ENCODE assay signal across 22 mouse cellular contexts in genomic region chr14:71030164-71030880, GRCm38 (mm10).
DNase-seq lines count a peak whose midpoint lies in the region; ATAC-seq and TF ChIP-seq lines count a peak whose summit lies in the region.
"Had no signal": no experiment of that assay in that cellular context is flagged by ENCODE, and none has a peak within 500 bp of the region (broad histone marks: within the 10 kb centered on the region; RNA-seq: fewer than 3 reads in every experiment).

No protein-coding gene starts in this region.

- no peaks in the 10 kb centered on the region for H3K27me3 ChIP-seq in hindbrain, embryonic 11.5 days (ENCODE audit: control insufficient read depth, insufficient read depth, low read length)
- H3K27me3 ChIP-seq in hindbrain, embryonic 16.5 days (replicated peaks; ENCODE audit: control insufficient read depth, insufficient read depth, low read length), result no peaks in the 10 kb centered on the region
- H3K27me3 ChIP-seq: embryonic facial prominence, embryonic 12.5 days; forebrain, embryonic 15.5 days had no signal

- TF ChIP-seq CTCF in layer of hippocampus, adult 2 months (conservative IDR thresholded peaks at IDR 0.05), result no peak

- H3K9me3 ChIP-seq in hindbrain, embryonic 11.5 days (ENCODE audit: control insufficient read depth, low read length), result no peaks in the 10 kb centered on the region
- H3K9me3 ChIP-seq in hindbrain, embryonic 16.5 days (ENCODE audit: control insufficient read depth, low read length), result no peaks in the 10 kb centered on the region
- H3K9me3 ChIP-seq: embryonic facial prominence, embryonic 12.5 days; forebrain, embryonic 15.5 days; megakaryocyte, embryonic 14.5 days had no signal

- no peak for DNase-seq in hindbrain, embryonic 11.5 days (ENCODE audit: low spot score)
- DNase-seq in MN1 (ENCODE audit: low spot score), result peak; percentile 40
- DNase-seq in Muller cell, postnatal 12 days (ENCODE audit: inconsistent ontology term), result peak; percentile 5
- DNase-seq in lung, postnatal 10 days, result peak; percentile 38
- DNase-seq in layer of hippocampus, adult 18-20 months (ENCODE audit: low spot score in 2 of 2), result no peak
- no peak for DNase-seq in layer of hippocampus, adult 2 months (ENCODE audit: low spot score in 2 of 2)
- no peak for DNase-seq in adrenal gland, postnatal 36 days
- DNase-seq: adrenal gland, postnatal 14 days; cerebellum, adult 18-20 months; gastrocnemius, postnatal 25 days; kidney, adult 11 months; right cerebral cortex, postnatal 25 days; thymus, adult 18-20 months had no signal

- 78% methylated on average over 9 of the region's 9 CpGs for WGBS in hindbrain, embryonic 11.5 days
- WGBS in hindbrain, embryonic 16.5 days, result 61% methylated on average over 9 of the region's 9 CpGs

- no peaks in the 10 kb centered on the region for H3K4me1 ChIP-seq in hindbrain, embryonic 11.5 days (replicated peaks; ENCODE audit: control insufficient read depth, insufficient read depth, low read length)
- no peaks in the 10 kb centered on the region for H3K4me1 ChIP-seq in hindbrain, embryonic 16.5 days (ENCODE audit: control insufficient read depth, insufficient read depth, low read depth, low read length)
- H3K4me1 ChIP-seq: embryonic facial prominence, embryonic 12.5 days; forebrain, embryonic 15.5 days had no signal

- no peaks in the 10 kb centered on the region for H3K36me3 ChIP-seq in hindbrain, embryonic 11.5 days (ENCODE audit: control insufficient read depth, insufficient read depth, low read length)
- no peaks in the 10 kb centered on the region for H3K36me3 ChIP-seq in hindbrain, embryonic 16.5 days (ENCODE audit: control insufficient read depth, insufficient read depth, low read length)
- H3K36me3 ChIP-seq: embryonic facial prominence, embryonic 12.5 days; forebrain, embryonic 15.5 days had no signal

- no peak overlapping the region for H3K4me2 ChIP-seq in hindbrain, embryonic 11.5 days (replicated peaks; ENCODE audit: low read depth, low read length)
- H3K4me2 ChIP-seq in hindbrain, embryonic 16.5 days (ENCODE audit: low read length), result no peak overlapping the region
- H3K4me2 ChIP-seq: embryonic facial prominence, embryonic 12.5 days; forebrain, embryonic 15.5 days; liver, embryonic 11.5 days had no signal

- no peak overlapping the region for H3K9ac ChIP-seq in hindbrain, embryonic 11.5 days (ENCODE audit: low read depth, low read length)
- H3K9ac ChIP-seq in hindbrain, embryonic 16.5 days (ENCODE audit: low read depth, low read length), result no peak overlapping the region
- H3K9ac ChIP-seq: embryonic facial prominence, embryonic 12.5 days; forebrain, embryonic 15.5 days had no signal

- H3K4me3 ChIP-seq in hindbrain, embryonic 11.5 days (ENCODE audit: low read depth, low read length), result no peak overlapping the region
- no peak overlapping the region for H3K4me3 ChIP-seq in hindbrain, embryonic 16.5 days (ENCODE audit: low read length)
- no peak overlapping the region for H3K4me3 ChIP-seq in layer of hippocampus, adult 2 months
- H3K4me3 ChIP-seq: embryonic facial prominence, embryonic 12.5 days; forebrain, embryonic 15.5 days; left cerebral cortex, adult 2 months; megakaryocyte, embryonic 14.5 days; myocyte had no signal

- H3K27ac ChIP-seq in hindbrain, embryonic 11.5 days (ENCODE audit: low read depth, low read length), result no peak overlapping the region
- H3K27ac ChIP-seq in hindbrain, embryonic 16.5 days (ENCODE audit: low read depth, low read length), result no peak overlapping the region
- H3K27ac ChIP-seq in layer of hippocampus, adult 2 months, result no peak overlapping the region
- H3K27ac ChIP-seq: embryonic facial prominence, embryonic 12.5 days; forebrain, embryonic 15.5 days; kidney, postnatal 0 days; left cerebral cortex, adult 2 months had no signal

- ATAC-seq in hindbrain, embryonic 11.5 days (ENCODE audit: low FRiP score), result 0 out of 2 replicates have a peak, but pooled peaks have one; percentile 27
- no peak for ATAC-seq in hindbrain, embryonic 16.5 days
- ATAC-seq: activated CD4-positive, CD25-positive, alpha-beta regulatory T cell, adult 4 months; forebrain, embryonic 15.5 days had no signal

Comparison
In these comparisons a context has a peak if more than half of its experiments do, and no peak if none do; other contexts are left out.
1. DNase-seq: peak in MN1 (single experiment), Muller cell, postnatal 12 days (single experiment) and lung, postnatal 10 days (single experiment); none in hindbrain, embryonic 11.5 days (single experiment), layer of hippocampus, adult 18-20 months (0 of 2), layer of hippocampus, adult 2 months (0 of 2) and adrenal gland, postnatal 36 days (0 of 2).